Mouse (Mus musculus) liver, adult 2 months (tissue): ENCODE measurements around the gene Slc9a9. TPM values are rescaled to one million over a fixed set of nuclear protein-coding genes. Genes with fewer than 3 reads are reported as not detected.

Experiments used
- DNase-seq: peaks from one replicate; pipeline ENCODE4 v3.0.0-alpha.2; 2011; ENCODE audit warnings: low read depth, low spot score; ENCODE audit errors: extremely low read depth
- H3K27ac ChIP-seq: fragments of 200-500 bp; replicated peaks from 2 replicates; pipeline ENCODE4 v1.5.1; 2012; ENCODE audit warnings: low read depth, mild to moderate bottlenecking, control low read depth, inconsistent platforms, low read length; ENCODE audit not compliant: insufficient read depth
- H3K27me3 ChIP-seq: fragments of 200-500 bp; 2 replicates; pipeline ENCODE4 v1.6.1; 2012; ENCODE audit warnings: mild to moderate bottlenecking, moderate library complexity, low read length, inconsistent platforms; ENCODE audit not compliant: control insufficient read depth, insufficient read depth
- H3K36me3 ChIP-seq: fragments of 200-500 bp; 2 replicates; pipeline ENCODE4 v1.6.1; 2012; ENCODE audit warnings: low read length, inconsistent platforms; ENCODE audit not compliant: control insufficient read depth, insufficient read depth
- H3K4me1 ChIP-seq: fragments of 200-500 bp; 2 replicates; pipeline ENCODE4 v1.6.1; 2011; ENCODE audit warnings: low read length; ENCODE audit not compliant: control insufficient read depth, insufficient read depth
- H3K4me3 ChIP-seq: fragments of 200-500 bp; 2 replicates; pipeline ENCODE4 v1.5.1; 2011; ENCODE audit warnings: low read depth, mild to moderate bottlenecking, control low read depth, low read length, moderate library complexity; ENCODE audit not compliant: insufficient read depth
- H3K79me2 ChIP-seq: fragments of 200-500 bp; 2 replicates; pipeline ENCODE4 v1.6.1; 2012; ENCODE audit warnings: inconsistent platforms, mild to moderate bottlenecking, low read length, moderate library complexity; ENCODE audit not compliant: control insufficient read depth, insufficient read depth
- H3K9ac ChIP-seq: fragments of 200-500 bp; 2 replicates; pipeline ENCODE4 v1.6.1; 2012; ENCODE audit warnings: low read depth, mild to moderate bottlenecking, control low read depth, inconsistent platforms, low read length
- CTCF ChIP-seq: fragments of 200-500 bp; IDR thresholded peaks from 2 replicates; pipeline ENCODE4 v1.5.1; 2011; ENCODE audit warnings: low read depth, low read length, control low read depth
- POLR2A ChIP-seq: fragments of 200-500 bp; IDR thresholded peaks from 2 replicates; pipeline ENCODE4 v1.6.1; 2011; ENCODE audit warnings: low read length, control low read depth; ENCODE audit not compliant: insufficient read depth; ENCODE audit errors: extremely low read depth
- WGBS: fragments of 180-500 bp; shearing (Covaris S2); methylation state at CpG from one replicate; pipeline ENCODE4 v1.1.7; 2018; 5-methylcytosine and 5-hydroxymethylcytosine counted together
- polyA plus RNA-seq: library from polyadenylated mRNA; depleted of rRNA; stranded (reverse); fragments of >200 nt; gene quantifications from 2 replicates; pipeline ENCODE4 v1.2.3, GENCODE M21; 2012
- total RNA-seq: library from RNA; depleted of rRNA; stranded (reverse); fragments of >200 nt; gene quantifications from 2 replicates; pipeline ENCODE4 v1.2.3, GENCODE M21; 2014

Gene Slc9a9
- total and polyA plus RNA-seq, 2 experiments: 1.7 to 6.0 TPM

GRCm38 (mm10) chr9:94904180-94904579 lies 234.5 kb downstream of the Slc9a9 start:
- Histone ChIP-seq H3K79me2 (no peaks in the 10 kb centered on the region), H3K27ac (no peak overlapping the region), H3K4me1 (no peaks in the 10 kb centered on the region), H3K4me3 (no peak overlapping the region), H3K27me3 (no peaks in the 10 kb centered on the region), H3K36me3 (no peaks in the 10 kb centered on the region), H3K9ac (no peak overlapping the region)
- no peak for TF ChIP-seq POLR2A
- TF ChIP-seq CTCF: no peak
- no peak for DNase-seq

GRCm38 (mm10) chr9:94907020-94907610 lies 237.4 kb downstream of the Slc9a9 start:
- Histone ChIP-seq H3K9ac (no peak overlapping the region), H3K27me3 (no peaks in the 10 kb centered on the region), H3K36me3 (no peaks in the 10 kb centered on the region), H3K4me3 (no peak overlapping the region), H3K79me2 (no peaks in the 10 kb centered on the region), H3K27ac (no peak overlapping the region), H3K4me1 (no peaks in the 10 kb centered on the region)
- no peak for DNase-seq
- no peak for TF ChIP-seq POLR2A
- no peak for TF ChIP-seq CTCF
- 86% methylated on average over 4 of the region's 4 CpGs for WGBS

DNA sequence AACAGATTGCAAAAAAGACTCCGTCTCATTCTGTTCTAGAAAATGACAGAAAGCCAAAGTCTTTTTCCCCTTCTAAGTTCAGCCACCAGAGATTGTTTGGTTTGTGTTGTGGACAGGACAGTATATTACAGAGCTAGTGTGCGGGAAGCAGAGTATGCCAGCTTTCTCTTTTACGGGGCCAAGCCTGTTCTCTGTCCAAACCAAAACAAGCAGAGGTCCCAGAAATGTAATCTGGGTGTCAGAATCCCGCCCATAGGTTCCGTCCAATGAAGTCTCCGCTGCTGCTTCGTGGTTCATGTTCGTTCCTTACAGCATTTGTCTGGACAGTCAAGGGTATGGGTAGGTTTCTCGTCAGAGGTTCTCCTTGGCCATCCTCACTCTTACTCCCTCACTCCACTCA lies 242.4 kb downstream of the Slc9a9 start:
- Histone ChIP-seq H3K36me3 (no peaks in the 10 kb centered on the region), H3K9ac (no peak overlapping the region), H3K4me3 (no peak overlapping the region), H3K79me2 (no peaks in the 10 kb centered on the region), H3K27ac (no peak overlapping the region), H3K27me3 (no peaks in the 10 kb centered on the region), H3K4me1 (no peaks in the 10 kb centered on the region)
- 86% methylated on average over 9 of the region's 9 CpGs for WGBS
- TF ChIP-seq POLR2A (no peak), CTCF (no peak)
- DNase-seq: no peak

DNA sequence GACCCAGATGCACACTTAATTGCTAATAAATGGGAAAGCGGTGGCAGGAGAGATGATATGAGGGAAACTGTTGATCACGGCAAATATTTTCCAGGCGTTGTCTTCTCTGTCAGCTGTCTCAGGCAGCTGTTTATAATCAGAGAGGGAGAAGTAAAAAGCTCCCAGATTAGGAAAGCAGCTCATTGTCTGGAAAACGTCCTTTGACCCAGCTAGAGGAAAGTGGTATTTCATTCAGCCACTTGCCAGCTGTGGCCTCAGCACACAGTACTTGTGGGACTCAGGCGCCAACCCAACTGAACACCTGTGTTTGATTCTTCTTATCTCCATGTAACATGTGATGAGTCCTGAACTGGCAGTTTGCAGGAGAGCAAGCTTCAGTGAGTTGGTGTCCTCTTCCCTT lies 252.4 kb downstream of the Slc9a9 start:
- Histone ChIP-seq H3K79me2 (no peaks in the 10 kb centered on the region), H3K4me1 (peaks cover 2% of the 10 kb centered on the region; the same call in 1 of the 2 replicates), H3K36me3 (no peaks in the 10 kb centered on the region), H3K9ac (no peak overlapping the region), H3K27ac (no peak overlapping the region), H3K27me3 (no peaks in the 10 kb centered on the region), H3K4me3 (no peak overlapping the region)
- 72% methylated on average over 5 of the region's 5 CpGs for WGBS
- no peak for TF ChIP-seq CTCF
- TF ChIP-seq POLR2A: no peak
- DNase-seq: no peak

- no peak overlapping the region for H3K4me3 ChIP-seq
- H3K36me3 ChIP-seq: no peaks in the 10 kb centered on the region
- no peak for TF ChIP-seq CTCF
- no peak for TF ChIP-seq POLR2A
- H3K9ac ChIP-seq: no peak overlapping the region
- no peaks in the 10 kb centered on the region for H3K27me3 ChIP-seq
- 77% methylated on average over 3 of the region's 3 CpGs for WGBS
- H3K27ac ChIP-seq: no peak overlapping the region
- H3K79me2 ChIP-seq: no peaks in the 10 kb centered on the region
- peaks cover 2% of the 10 kb centered on the region; the same call in 1 of the 2 replicates for H3K4me1 ChIP-seq
- no peak for DNase-seq
These were observed 256.1 kb downstream of the Slc9a9 start for GRCm38 (mm10) chr9:94925845-94926244.

DNA sequence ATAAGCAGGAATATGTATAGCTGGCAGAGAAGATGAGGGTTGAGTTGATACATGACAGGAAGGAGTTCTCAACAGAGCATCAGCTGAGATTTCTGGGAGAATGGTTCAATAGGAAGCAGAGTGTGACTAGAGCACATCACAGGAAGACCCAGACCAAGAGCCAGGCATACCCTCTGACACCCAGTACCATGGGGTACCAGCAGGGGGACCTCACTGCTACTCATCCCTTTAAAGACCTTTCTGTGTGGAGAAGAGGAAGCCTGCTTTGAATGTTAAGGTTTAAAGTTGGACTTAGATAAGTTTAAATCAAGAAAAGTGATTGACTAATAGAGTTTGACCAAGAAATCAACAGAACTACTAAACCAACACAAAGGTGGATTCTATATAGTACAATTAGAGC lies 257.4 kb downstream of the Slc9a9 start:
- TF ChIP-seq CTCF (no peak), POLR2A (no peak)

More for the DNA sequence above, 257.4 kb downstream of the Slc9a9 start:
- Histone ChIP-seq H3K79me2 (no peaks in the 10 kb centered on the region), H3K9ac (no peak overlapping the region), H3K4me1 (peaks cover 1% of the 10 kb centered on the region; the same call in 1 of the 2 replicates), H3K27me3 (no peaks in the 10 kb centered on the region), H3K4me3 (no peak overlapping the region), H3K27ac (no peak overlapping the region), H3K36me3 (no peaks in the 10 kb centered on the region)
- no peak for DNase-seq
